Mouse (Mus musculus) liver, adult 2 months (tissue): ENCODE measurements at regions not wholly inside any gene's neighbourhood (a gene's known extent, or its start where the extent isn't known, plus 50 kb on each side); places are given as distances from the start of the nearest gene placed in this dataset.

Source experiments
- CTCF ChIP-seq: fragments of 200-500 bp; IDR thresholded peaks from 2 replicates; pipeline ENCODE4 v1.5.1; 2011; ENCODE audit warnings: low read depth, low read length, control low read depth
- POLR2A ChIP-seq: fragments of 200-500 bp; IDR thresholded peaks from 2 replicates; pipeline ENCODE4 v1.6.1; 2011; ENCODE audit warnings: low read length, control low read depth; ENCODE audit not compliant: insufficient read depth; ENCODE audit errors: extremely low read depth

GRCm38 (mm10) chr3:134611516-134612297, 217.1 kb upstream of the Tacr3 start:
- TF ChIP-seq POLR2A: no peak
- TF ChIP-seq CTCF: no peak
